Mouse (Mus musculus) MEL (cell line): ENCODE results near the gene Lingo1. TPM values are rescaled to one million over a fixed set of nuclear protein-coding genes. Genes with fewer than 3 reads are reported as not detected.

Experiments used
- DNase-seq: peaks from one replicate; pipeline ENCODE4 v3.0.0; 2011; ENCODE audit warnings: low read depth, low spot score
- H3K27ac ChIP-seq: 2 replicates; pipeline ENCODE4 v1.5.1; 2012; ENCODE audit warnings: low read depth, mild to moderate bottlenecking, control low read depth, low read length, moderate library complexity; ENCODE audit not compliant: control insufficient read depth
- H3K27me3 ChIP-seq, 2 experiments: fragments of 150-350 bp in 1 of 2; sonication (generic) in 1 of 2; 2 replicates each; pipeline ENCODE4 v1.6.1; 2012; ENCODE audit warnings: low read length in 2 of 2, mild to moderate bottlenecking in 2 of 2, improper control_type of control experiment in 1 of 2, moderate library complexity in 1 of 2; ENCODE audit not compliant: insufficient read depth in 2 of 2, control insufficient read depth in 1 of 2
- H3K36me3 ChIP-seq, 2 experiments: 2 replicates each; pipeline ENCODE4 v1.6.1; 2012 to 2014; ENCODE audit warnings: low read length in 2 of 2, improper control_type of control experiment in 1 of 2, inconsistent platforms in 1 of 2, mild to moderate bottlenecking in 1 of 2; ENCODE audit not compliant: insufficient read depth in 2 of 2, control insufficient read depth in 1 of 2
- H3K4me1 ChIP-seq, 2 experiments: fragments of 150-350 bp in 1 of 2; sonication (generic) in 1 of 2; 2 replicates each; pipeline ENCODE4 v1.6.1; 2012; ENCODE audit warnings: low read length in 2 of 2, improper control_type of control experiment in 1 of 2, mild to moderate bottlenecking in 1 of 2; ENCODE audit not compliant: insufficient read depth in 2 of 2, control insufficient read depth in 1 of 2
- H3K4me3 ChIP-seq, 2 experiments: fragments of 150-350 bp in 1 of 2; sonication (generic) in 1 of 2; 2 replicates each; pipeline ENCODE4 v1.5.1; 2012; ENCODE audit warnings: low read depth in 2 of 2, low read length in 2 of 2, mild to moderate bottlenecking in 2 of 2, moderate library complexity in 2 of 2, control low read depth in 1 of 2, improper control_type of control experiment in 1 of 2; ENCODE audit not compliant: control insufficient read depth in 1 of 2, insufficient read depth in 1 of 2
- H3K79me2 ChIP-seq: 2 replicates; pipeline ENCODE4 v1.6.1; 2012; ENCODE audit warnings: mild to moderate bottlenecking, low read length, moderate library complexity; ENCODE audit not compliant: control insufficient read depth, poor library complexity, insufficient read depth
- H3K9ac ChIP-seq: 2 replicates; pipeline ENCODE4 v1.6.1; 2012; ENCODE audit warnings: low read depth, mild to moderate bottlenecking, control low read depth, low read length, moderate library complexity; ENCODE audit not compliant: control insufficient read depth, poor library complexity, severe bottlenecking
- H3K9me3 ChIP-seq: fragments of 150-350 bp; sonication (generic); replicated peaks from 2 replicates; pipeline ENCODE4 v1.6.1; 2012; ENCODE audit warnings: mild to moderate bottlenecking, low read length, improper control_type of control experiment, moderate library complexity; ENCODE audit not compliant: insufficient read depth
- BHLHE40 ChIP-seq: IDR thresholded peaks from 2 replicates; pipeline ENCODE4 v1.6.1; 2012; ENCODE audit warnings: low read depth, mild to moderate bottlenecking, inconsistent platforms, low read length, improper control_type of control experiment, borderline replicate concordance
- ELF1 ChIP-seq: IDR thresholded peaks from 2 replicates; pipeline ENCODE4 v1.6.1; 2014; ENCODE audit warnings: low read depth, mild to moderate bottlenecking, inconsistent platforms, low read length, improper control_type of control experiment, moderate library complexity
- ETS1 ChIP-seq: IDR thresholded peaks from 2 replicates; pipeline ENCODE4 v1.6.1; 2012; ENCODE audit warnings: low read depth, mild to moderate bottlenecking, inconsistent platforms, low read length, improper control_type of control experiment, moderate library complexity
- GABPA ChIP-seq: IDR thresholded peaks from 2 replicates; pipeline ENCODE4 v1.6.1; 2012; ENCODE audit warnings: low read depth, mild to moderate bottlenecking, inconsistent platforms, low read length, improper control_type of control experiment, moderate library complexity
- MAFK ChIP-seq: IDR thresholded peaks from 2 replicates; pipeline ENCODE4 v1.6.1; 2011; ENCODE audit warnings: low read depth, mild to moderate bottlenecking, low read length, improper control_type of control experiment, borderline replicate concordance
- MXI1 ChIP-seq: IDR thresholded peaks from 2 replicates; pipeline ENCODE4 v1.6.1; 2011; ENCODE audit warnings: mild to moderate bottlenecking, low read depth, low read length, improper control_type of control experiment
- MYB ChIP-seq: IDR thresholded peaks from 2 replicates; pipeline ENCODE4 v1.6.1; 2011; ENCODE audit warnings: mild to moderate bottlenecking, low read depth, low read length, improper control_type of control experiment
- MYC ChIP-seq: IDR thresholded peaks from 2 replicates; pipeline ENCODE4 v1.6.1; 2011; ENCODE audit warnings: low read depth, mild to moderate bottlenecking, low read length, improper control_type of control experiment, moderate library complexity
- RCOR1 ChIP-seq: IDR thresholded peaks from 2 replicates; pipeline ENCODE4 v1.6.1; 2012; ENCODE audit warnings: low read depth, mild to moderate bottlenecking, inconsistent platforms, low read length, improper control_type of control experiment
- TAL1 ChIP-seq: IDR thresholded peaks from 2 replicates; pipeline ENCODE4 v1.6.1; 2012; ENCODE audit warnings: mild to moderate bottlenecking, inconsistent platforms, low read length, moderate library complexity, mixed read lengths
- UBTF ChIP-seq: IDR thresholded peaks from 2 replicates; pipeline ENCODE4 v1.6.1; 2012; ENCODE audit warnings: low read depth, mild to moderate bottlenecking, inconsistent platforms, low read length, improper control_type of control experiment, moderate library complexity, borderline replicate concordance; ENCODE audit not compliant: insufficient read depth
- USF2 ChIP-seq, 2 experiments: IDR thresholded peaks; 2 replicates each; pipeline ENCODE4 v1.6.1; 2011 to 2012; ENCODE audit warnings: improper control_type of control experiment in 2 of 2, low read length in 2 of 2, borderline replicate concordance in 1 of 2, inconsistent platforms in 1 of 2, low read depth in 1 of 2, mild to moderate bottlenecking in 1 of 2; ENCODE audit not compliant: insufficient read depth in 1 of 2
- ZMIZ1 ChIP-seq: IDR thresholded peaks from 2 replicates; pipeline ENCODE4 v1.6.1; 2012; ENCODE audit warnings: low read depth, mild to moderate bottlenecking, inconsistent platforms, low read length, improper control_type of control experiment, moderate library complexity
- polyA plus RNA-seq, 2 experiments: library from polyadenylated mRNA; stranded (reverse) in 1 of 2; unstranded in 1 of 2; fragments of >175 nt in 1 of 2; fragments of >200 nt in 1 of 2; gene quantifications; 2 replicates each; pipeline versions ENCODE4 v1.2.1 to v1.2.4; 2012; ENCODE audit warnings: low replicate concordance in 2 of 2, low read depth in 1 of 2; ENCODE audit not compliant: insufficient read length in 2 of 2, insufficient read depth in 1 of 2, missing spikeins in 1 of 2
- total RNA-seq: library from RNA; depleted of rRNA; stranded (reverse); fragments of 300-350 nt; gene quantifications from 2 replicates; pipeline ENCODE4 v1.2.3, GENCODE M21; 2012

Lingo1 gene
- total and polyA plus RNA-seq, 3 experiments = not detected

DNA sequence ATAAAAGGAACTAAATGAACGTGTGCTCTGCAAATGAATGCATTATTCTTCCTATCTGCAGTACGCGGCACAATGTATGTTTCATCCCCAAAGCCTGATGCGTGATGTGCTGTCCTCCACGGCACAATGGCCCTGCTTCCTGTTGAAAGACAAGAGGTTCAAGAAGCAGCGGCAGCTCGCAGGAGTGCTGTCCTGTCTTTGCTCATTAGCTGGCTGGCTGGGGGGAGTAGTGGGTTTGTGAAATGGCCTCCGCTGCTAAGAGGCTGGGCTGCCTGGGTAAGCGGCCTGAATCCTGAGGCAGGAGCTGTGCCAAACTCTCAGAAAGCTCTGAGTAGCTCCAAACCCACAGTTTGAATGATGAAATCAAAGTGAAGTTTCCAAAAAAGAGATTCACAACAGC lies 31.9 kb upstream of the Lingo1 start:
- Histone ChIP-seq H3K9me3 (no peaks in the 10 kb centered on the region), H3K9ac (no peak overlapping the region), H3K4me3 (no peak overlapping the region), H3K27ac (no peak overlapping the region), H3K36me3 (no peaks in the 10 kb centered on the region), H3K27me3 (peaks cover 0 to 11% of the 10 kb centered on the region in 2 experiments; a peak in 3 of 4 replicates), H3K79me2 (no peaks in the 10 kb centered on the region), H3K4me1 (no peaks in the 10 kb centered on the region)
- no peak for DNase-seq
- no peak for TF ChIP-seq RCOR1
- no peak for TF ChIP-seq GABPA
- TF ChIP-seq USF2 (IDR thresholded peaks at IDR 0.05; ENCODE audit: borderline replicate concordance in 1 of 2, insufficient read depth in 1 of 2, low read depth in 1 of 2, low read length in 2 of 2) = no peak
- no peak for TF ChIP-seq ZMIZ1
- TF ChIP-seq UBTF = no peak
- no peak for TF ChIP-seq TAL1

DNA sequence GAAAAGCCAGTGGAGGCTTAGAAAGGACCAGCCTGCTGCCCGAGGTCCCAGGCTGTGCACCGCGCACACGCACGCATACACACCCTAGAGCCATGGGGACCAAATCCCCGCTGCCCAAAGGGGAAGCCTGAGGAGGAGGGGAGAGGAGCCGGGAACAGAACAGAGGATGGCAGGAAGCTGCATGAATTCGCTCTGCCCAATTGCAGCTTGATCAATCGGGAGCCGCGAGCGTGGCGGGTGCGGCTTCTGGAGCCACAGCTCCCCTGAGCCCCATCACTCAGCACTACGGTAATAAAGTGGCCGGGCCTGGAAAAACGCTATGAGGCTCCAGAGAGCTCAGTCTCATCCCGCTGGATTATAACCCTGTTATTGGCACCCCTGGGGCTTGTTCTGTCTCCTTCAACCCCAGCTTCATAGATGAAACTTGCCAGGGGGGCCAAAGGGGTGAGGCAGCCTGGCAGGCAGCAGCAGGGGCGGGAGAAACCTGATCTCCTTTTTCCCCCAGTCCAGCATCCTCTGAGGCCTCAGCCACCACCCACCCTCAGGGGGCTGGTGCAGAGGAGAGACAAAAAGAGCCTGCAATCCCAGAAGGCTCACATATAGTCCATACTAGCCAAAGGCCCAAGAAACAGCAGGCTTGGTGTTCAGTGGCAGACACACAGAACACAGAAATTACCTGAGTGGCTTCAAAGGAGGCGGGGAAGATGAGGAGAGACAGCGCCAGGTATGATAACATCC lies 29.4 kb upstream of the Lingo1 start:
- no peaks in the 10 kb centered on the region for H3K9me3 ChIP-seq
- no peak overlapping the region for H3K4me3 ChIP-seq
- no peak for DNase-seq
- H3K9ac ChIP-seq = no peak overlapping the region
- TF ChIP-seq USF2 (IDR thresholded peaks at IDR 0.05; ENCODE audit: borderline replicate concordance in 1 of 2, insufficient read depth in 1 of 2, low read depth in 1 of 2, low read length in 2 of 2) (no peak), MXI1 (no peak), MAFK (no peak), ETS1 (no peak), ELF1 (no peak), MYC (no peak), MYB (no peak), BHLHE40 (no peak), RCOR1 (no peak)
- H3K27ac ChIP-seq = no peak overlapping the region
- H3K4me1 ChIP-seq = no peaks in the 10 kb centered on the region
- peaks cover 0 to 14% of the 10 kb centered on the region in 2 experiments; a peak in 3 of 4 replicates for H3K27me3 ChIP-seq
- H3K79me2 ChIP-seq = no peaks in the 10 kb centered on the region
- no peaks in the 10 kb centered on the region for H3K36me3 ChIP-seq
